Mouse (Mus musculus) frontal cortex, postnatal 36 days (tissue): ENCODE results near the gene Wnt2b.

Experiments used
- DNase-seq, 2 experiments: peaks; one replicate each; pipeline ENCODE4 v3.0.0; 2022; ENCODE audit warnings: low spot score in 2 of 2

The Wnt2b gene

DNA sequence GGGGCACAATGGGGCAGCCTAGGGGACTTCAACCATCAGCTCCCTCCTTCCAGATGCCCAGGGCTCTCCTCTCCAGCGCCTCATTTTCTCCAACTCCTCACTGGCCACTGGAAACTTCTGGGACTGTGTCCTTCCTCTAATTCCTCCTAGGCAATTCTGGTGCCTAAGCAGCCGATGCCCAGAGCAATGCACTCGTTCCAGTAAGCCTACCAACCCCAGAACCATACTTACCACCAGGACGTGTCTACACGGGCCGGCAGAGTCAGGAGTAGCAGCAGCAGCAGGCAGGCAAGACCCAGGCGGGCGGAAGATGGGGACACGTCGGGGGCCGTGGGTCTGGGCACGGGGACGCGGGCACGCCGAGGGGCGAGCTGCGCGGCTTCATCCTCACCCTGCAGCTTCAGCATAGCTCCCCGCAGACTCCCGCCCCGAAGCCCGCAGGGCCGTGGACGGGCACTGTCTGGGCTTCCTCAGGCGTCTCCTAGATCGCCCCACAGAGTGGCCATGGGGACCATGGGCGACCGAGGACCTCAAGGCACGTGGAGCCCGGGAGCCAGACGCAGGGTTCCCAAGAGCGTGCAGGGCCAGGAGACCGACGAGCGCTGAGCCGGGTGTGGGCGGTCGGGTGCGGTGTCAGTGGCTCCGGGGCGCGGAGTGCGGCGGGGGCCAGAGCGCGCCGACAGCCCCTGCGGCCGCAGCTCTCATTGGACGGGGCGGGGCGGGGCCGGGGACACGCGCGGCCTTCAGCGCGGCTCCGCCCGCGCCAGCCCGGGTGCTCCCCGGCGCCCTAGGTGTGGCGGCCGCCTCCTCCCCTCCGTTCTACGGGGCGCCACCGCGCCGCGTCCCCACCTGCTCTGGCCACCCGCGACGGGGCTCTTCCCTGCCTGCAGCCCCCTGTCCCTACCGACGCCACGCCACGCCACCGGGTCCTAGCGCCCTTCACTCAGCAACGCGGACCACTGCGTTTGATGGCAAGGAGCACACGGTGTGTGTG lies at the start of gene Wnt2b:
TSS of gene Wnt2b (minus strand) at position 856 of the 994 bp plus-strand sequence.
- DNase-seq: no peak

DNA sequence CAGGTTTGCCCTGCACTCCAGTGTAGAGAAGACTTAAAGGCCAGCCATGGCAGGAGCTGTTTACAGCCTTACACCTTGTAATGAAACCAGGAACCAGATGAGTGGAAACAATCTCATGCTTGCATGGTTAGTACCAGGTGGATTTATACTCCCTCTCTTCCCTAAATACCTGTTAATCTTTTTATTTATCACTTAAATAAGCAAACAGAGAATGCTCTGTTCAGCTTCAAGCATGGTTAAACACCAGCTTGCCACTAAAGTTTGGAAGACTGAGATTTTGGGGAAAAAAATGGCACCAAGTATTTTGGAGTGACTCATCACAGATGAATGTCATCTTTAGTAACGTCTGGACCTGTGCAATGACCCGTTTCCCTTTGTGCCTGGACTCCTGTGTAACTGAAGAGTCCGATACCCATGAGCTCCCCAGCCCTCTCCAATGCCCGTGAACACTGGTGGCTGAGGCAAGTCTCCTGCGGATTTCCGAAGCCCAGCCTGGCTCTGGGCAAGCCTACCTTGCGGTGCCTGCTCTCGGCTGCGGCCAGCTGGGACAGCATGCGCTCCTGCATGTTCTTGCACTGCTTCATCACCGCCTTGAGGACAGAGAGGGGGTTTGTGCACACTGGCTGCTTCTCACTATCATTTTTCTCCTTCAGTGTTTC lies 49.1 kb upstream of the Wnt2b start:
- DNase-seq: no peak

DNA sequence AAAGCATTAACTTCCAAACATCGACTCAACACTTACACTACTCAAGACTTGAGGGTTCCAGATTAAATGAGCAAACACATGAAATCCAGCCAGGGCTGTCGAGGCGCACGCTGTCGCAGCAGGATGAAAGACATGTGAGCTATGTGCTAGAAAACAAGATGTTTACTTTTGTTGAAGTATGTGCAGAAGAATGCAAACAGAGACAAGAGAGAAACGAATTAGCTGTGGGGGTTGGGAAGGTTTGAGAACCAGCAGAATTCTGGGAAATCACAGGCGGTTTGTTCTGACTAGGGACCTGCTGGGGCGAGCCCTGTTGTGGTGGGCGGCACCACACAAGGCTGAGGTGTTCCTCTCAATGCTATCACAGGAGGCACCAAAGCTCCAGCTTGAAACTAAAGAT lies 46.3 kb upstream of the Wnt2b start:
- DNase-seq: no peak

DNA sequence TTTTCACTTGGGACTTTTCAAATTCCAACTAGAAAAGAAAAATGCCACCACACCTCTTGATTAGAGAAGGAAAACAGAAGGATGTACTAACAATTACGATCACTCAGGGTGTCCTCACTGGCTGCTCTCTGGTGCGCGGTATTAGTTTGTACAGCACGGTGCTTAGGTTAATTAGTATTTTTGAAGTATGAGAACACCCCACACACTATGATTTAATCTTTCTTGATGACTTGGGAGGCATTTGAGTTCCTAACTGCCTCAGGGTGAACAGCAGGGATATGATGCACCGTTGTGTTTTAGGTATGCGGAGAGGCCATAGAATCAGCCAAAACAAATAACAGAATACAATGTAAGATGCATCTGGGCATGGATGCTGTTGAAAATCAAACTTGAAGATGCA lies 44.4 kb upstream of the Wnt2b start:
- no peak for DNase-seq

DNA sequence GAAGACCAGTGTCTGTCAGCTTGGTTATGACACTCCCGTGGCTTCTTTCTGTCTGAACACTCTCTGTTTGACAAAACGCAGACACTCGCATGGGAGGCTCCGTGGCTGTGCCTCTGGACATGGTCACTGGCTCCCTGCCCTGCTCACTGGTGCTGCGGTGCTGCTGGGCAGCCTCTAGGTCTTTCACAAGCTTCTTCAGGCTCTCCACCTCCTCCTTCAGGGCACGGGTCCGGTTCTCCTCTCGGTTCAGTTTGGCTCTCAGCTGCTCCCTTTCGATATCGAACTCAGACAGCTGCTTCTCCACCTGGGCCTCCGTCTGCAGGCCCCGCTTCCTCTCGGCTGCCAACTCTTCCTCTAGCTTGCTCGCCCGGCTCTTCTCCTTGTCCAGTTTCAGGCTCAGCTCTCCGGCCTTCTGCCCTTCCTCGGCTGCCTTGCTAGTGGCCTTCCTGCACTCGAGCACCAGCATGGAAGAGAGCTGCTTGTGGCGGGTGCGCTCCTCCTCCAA lies 43.9 kb upstream of the Wnt2b start:
- no peak for DNase-seq

DNA sequence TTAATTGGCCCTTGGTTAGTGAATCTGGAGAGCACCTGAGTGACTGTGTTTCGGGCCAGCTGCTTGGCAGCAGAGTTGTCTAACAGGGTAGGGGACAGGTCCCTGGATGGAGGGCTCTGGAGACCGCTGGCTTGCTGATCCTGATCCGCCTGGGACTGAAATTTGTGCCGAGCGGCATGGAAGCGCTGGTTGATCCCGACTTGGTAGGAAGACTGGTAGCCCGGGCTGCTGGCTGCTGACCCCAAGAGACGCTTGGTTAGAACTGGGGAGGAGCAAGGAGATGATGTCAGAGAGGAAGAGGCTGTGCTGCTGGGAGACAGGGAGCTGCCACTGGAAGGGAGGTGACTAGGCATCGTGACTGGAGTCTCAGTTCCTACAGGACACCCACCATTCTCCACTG lies 43.3 kb upstream of the Wnt2b start:
- DNase-seq: no peak

DNA sequence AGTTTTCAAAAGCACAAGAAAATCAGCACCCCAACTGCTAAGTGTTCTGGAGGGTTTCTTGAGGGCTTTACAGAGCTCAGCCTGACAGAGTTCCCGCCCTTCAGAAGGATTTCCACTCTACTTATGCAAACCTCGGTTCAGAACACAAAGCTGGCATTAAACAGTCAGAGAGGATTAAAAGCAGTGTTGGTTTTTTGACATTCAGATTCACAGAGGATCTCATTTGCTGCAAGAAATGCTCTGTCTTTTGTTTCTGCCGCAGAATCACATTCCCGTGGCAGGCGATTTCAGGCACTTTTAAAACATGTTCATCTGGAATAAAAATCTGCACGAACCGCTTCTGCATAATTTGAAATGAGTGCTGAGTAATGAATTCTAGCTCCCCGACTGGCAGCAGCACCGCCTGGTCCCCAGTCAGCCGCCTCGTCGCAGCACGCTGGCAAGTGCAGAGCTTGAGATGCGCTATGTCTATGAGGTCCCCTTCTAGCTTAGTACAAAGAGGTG lies 42.3 kb upstream of the Wnt2b start:
- peak; percentile 60 to 67 for DNase-seq

DNA sequence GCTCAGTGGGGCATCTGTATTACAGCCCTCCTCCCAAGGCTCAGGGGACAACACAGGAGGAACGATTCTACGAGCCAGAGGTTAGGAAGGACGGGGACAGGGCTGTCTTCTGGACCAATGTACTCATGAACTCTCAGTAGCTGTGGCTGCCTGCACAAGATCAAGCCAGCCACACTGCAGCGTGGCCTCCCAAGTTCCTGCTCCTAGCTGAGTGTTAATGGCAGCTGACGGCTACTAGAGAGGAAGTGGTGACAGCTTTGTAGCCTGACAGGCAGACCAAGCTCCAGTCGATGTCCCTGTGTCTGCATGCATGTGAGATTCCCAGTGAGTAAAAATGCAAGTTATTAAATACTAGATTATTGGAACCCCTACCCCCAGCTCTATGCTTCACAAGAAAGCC lies 39.7 kb upstream of the Wnt2b start:
- no peak for DNase-seq

DNA sequence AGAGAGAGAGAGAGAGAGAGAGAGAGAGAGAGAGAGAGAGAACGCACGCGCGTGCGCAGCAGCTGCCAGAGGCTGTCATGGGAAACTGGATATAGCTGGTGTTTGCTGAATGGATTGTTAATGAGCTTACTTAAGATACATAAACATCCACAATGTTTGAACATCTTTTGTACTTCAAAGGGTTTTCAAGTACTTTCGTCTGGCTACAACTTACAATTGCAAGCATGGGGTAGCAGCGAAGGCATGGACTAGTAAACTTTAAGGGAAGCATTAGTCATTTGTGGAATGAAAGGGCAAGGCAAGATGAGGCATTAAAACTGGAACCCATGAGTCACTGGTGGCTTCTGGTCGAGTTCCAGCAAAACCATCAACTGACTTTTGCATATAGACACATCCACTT lies 38.8 kb upstream of the Wnt2b start:
- DNase-seq: no peak

DNA sequence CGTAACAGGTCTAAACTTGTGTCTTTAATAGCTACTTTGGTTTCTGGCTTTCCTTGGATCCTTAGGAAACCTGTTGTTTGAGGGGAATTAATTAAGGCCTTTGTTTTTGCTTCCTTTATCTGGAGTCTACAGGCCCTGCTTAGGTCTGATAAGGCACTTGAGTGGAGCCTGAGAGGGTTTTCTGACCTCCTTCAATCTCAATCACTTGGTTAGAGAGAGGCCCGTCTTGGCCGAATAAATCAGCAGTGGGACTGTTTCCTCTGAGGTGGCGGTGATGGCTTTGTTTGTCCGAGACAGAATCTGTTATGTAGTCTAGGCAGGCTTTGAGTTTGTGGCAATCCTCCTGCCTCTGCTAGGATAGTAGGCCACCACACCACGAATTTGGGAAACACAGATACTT lies 35.8 kb upstream of the Wnt2b start:
- no peak for DNase-seq

DNA sequence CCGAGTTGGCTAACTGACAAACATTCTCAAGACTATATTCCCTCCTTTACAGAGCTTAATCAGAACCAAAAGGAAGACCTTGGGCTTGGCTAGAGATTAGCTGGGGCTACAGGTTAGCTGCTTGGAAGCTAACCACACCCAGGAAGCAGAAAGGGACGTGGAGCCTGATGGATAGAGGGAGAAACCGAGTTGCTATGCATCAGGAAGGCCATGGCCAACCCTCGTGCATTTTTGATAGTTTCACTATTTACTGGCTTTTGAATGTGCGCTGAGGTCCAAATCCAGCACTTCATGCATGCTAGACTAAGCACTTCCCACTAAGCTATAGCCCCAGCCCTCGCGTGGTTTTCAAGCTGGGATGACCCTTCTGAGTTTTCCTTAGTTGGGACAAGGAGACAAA lies 34.0 kb upstream of the Wnt2b start:
- DNase-seq: no peak

DNA sequence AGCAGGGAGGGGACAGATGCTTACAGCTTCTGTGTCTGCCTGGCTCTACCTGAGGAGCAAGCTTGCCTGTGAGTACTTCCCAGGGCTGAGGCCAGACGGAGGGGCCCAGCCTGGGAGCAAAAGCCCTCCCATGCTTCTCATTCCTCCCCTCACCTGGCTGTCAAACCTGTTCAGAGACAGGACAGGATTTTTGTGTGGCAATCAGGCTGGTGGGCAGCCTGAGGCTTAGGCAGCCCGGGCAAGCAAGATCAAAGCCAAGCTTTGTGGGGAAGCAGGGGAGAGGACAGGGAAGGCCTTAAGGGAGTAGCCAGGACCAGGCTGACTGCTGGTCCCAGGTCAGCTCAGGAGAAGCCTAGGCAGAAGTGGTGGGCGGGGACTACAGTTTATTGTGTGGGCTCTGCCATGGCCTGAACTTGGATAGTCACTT lies 32.7 kb upstream of the Wnt2b start:
- DNase-seq: no peak

DNA sequence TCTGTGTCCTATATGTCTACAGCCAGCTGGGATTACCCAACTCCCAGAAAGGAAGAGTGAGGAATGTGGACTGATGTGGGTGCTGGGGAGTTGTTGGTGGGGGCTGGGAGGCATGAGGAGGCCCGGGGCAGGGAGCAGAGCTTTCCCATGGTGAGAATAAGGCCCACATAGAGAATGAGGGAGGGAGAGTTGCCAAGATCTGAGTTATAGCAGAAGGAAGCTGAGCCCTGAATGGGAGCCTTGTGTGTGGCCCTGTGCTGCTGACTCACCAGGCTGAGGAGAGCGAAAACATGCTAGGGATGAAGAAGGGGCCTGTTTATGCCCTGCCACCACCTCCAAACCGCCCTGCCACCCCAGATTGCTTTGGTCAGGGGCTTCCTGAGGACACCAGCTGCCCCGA lies 32.1 kb upstream of the Wnt2b start:
- peak; percentile 59 to 60 for DNase-seq

DNA sequence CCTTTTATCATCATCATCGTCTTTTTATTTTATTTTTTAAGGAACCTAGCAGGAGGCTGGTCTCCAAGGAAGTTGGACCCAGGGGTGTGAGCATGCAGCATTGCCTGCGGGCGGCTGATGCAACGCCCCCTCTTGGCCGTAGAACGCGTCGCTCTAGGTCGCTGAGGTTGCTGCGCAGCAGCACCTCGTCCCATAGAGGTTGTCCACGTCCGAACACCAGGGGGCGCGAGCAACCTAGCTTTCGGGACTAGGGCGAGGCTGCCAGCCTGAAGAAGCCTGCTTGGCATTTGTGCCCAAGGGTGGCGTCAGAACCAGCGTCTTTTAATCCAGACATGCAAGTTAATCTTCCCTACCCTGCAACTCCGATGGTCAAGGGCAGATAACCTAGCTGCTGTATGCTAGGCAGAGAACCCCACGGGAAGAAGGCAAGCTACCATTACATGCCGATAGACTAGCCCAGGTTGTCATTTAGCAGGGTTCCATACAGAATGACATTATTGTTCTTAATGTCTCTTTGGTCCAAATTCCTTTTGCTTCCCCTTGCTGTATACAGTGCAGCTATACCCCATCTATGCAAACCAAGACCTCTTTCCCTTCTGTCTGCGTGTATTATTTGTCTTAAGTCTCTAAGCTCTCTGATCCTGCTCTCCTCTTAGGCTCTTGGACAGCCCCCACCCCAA lies 31.1 kb upstream of the Wnt2b start:
- peak; percentile 87 to 91 for DNase-seq

DNA sequence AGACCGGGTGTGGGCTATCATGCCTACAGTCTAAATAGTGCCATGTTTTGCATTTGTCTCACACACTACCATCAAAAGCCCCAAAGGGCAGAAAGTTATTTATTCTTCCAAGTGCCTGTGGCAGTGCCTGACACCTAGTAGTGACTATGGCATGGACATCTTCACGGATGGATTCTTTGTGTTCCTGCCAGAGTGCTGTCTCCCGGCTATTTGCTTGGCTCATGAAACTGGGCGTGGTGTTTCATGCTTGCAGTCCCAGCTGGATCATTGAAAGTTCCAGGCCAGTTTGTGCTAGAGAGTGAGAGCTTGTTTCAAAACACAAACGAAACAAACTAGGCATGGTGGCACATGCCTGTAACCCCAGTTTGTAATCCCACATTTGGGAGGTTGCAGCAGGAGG lies 30.0 kb upstream of the Wnt2b start:
- no peak for DNase-seq

DNA sequence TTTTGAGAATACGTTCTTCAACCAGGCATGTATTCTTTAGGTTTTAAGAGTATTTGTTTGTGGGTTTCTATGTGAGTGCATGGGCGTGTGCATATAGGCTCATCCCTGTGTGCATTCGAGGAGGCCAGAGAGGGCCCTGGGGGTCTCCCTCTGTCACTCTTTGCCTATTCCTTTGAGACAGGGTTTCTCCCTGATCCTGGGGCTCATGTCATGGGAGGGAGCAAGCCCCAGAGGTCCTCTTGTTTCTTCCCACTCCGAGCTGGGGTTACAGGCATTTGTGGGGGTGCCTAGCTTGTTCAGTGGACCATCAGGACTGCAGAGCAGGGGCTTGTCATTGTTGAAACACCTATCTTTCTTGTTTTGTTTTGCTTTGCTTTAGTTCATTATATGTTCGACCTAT lies 26.2 kb upstream of the Wnt2b start:
- DNase-seq: no peak

DNA sequence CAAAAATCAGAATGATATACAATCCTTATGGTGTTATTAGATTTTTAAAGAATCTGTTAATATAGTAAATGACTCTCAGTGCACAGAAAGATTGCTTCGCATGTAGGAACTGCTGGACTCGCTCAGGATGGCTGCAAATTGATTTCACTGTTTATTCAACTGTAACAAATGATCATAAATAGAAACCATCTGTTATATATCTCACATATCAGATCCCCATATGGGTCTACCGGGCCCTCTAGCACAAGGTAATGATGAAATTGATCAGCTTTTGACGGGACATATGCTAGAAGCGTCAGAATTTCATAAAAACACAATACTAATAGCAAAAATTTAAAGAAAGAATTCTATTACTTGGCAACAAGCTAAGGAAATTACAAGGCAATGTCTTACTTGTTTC lies 18.0 kb upstream of the Wnt2b start:
- no peak for DNase-seq

DNA sequence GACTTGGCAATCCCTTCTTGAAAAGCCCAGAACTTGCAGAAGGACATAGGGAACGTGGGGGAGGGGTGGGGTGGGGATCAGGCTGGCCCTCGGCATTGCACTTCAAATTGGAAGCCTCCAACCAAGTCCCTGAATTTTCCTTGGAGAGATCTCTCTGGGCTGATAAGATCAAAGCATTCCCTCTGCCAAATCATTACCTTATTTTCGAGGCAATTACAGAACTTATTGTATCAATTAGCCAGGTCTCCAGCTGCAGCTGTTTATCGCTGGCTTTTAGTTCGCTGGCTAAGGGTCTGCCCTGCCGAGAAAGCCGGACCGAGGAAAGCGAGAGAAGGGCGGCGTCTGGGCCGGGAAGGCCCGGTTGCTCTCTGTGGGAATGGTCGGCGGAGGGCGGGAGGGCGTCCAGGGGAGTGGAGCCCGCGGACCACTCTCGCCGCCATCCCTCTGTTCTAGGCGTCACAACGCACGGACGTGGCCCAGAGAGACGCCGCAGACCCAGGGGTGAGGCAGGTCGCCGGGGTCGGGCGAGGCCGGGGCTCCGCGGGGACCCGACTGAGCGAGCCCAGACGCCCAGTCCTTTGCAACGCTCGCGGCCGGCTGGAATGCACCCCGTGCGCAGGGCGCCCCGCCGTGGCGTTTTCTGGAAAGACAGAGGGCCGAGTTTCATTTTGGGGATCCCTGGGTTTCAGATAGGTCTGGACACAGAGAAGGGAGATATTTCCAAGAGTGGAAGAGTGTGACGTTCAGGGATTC lies 6.0 kb upstream of the Wnt2b start:
- DNase-seq: peak; percentile 90 to 92

DNA sequence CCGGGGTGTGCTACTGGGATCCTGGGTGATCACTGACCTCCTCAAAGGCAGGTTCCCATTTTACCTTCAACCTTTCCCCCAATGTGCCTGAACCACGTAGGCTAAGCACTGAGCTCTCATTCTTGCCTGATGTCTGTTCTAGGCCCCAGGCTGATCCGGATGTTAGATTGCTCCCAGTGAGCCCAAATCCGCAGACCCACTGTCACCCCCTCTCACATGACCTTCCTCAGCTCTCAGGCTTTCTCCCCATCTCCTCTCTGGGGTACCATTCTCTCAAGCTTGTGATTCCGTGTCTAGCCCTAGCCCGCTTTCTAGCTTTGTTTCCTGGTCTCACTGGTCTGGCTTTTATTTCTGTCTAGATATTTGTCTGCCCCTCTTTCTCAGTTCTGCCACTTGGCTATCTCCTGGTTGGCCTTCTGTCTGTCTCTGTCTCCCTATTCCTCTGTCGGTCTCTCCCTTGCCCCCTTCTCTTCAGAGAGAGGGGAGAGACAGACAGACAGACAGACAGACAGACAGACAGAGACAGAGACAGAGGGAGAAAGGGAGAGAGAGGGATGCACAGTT lies 4.4 kb upstream of the Wnt2b start:
- no peak for DNase-seq

DNA sequence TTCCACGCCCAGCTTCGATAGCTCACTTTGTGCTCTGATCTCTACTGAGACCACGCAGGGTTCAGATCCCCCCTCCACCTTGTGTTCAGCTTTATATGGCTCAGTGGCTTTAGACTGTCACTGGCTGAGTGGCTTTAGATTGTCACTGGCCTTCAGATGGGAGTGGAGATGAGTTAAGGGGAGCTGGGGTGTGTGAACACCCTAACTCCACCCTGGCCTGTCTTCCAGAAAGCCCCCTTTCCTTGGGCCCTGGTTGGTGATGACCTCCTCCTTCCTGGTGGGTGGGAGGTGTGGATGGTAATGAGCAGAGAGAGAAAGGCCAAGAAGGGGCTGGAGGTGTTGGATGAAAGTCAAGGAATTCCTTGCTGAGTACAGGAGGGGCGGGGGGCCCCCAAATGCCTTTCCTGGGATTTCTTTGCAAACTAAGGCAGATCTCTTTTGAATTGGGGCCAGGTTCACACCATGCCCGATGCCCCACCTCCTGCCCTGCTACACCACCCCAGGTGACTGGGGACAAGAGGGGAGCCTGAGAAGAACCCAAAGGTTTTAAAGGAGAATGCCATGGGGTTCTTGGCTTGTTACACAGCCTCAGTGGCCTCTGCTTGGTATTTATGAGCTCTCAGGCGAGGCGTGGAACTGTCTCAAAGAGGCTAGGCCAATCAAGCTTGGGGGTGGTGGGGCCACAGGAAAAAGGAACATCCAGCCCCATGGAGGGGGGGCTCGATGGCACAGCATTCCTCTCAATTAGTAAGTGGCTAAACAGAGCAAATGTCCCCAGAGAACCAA lies 3.5 kb upstream of the Wnt2b start:
- no peak for DNase-seq
